Mouse (Mus musculus) hindbrain, embryonic 16.5 days (tissue): ENCODE results near the gene Ppp4r3a. TPM values are rescaled to one million over a fixed set of nuclear protein-coding genes. Genes with fewer than 3 reads are reported as not detected.
A peak's percentile ranks its signal among the peaks of the same experiment; 100 is the strongest.
"Not testable (repeated sequence)": the region's sequence is repeated elsewhere in the genome, so short reads cannot be mapped to it uniquely, and the experiment has no call there.

Experiments
- ATAC-seq: fragments of 200-750 bp; cut with Nextera tagmentation; 2 replicates; pipeline ENCODE4 v1.8.0; 2017; ENCODE audit warnings: moderate TSS enrichment, moderate library complexity
- H3K27ac ChIP-seq: fragments of 300-500 bp; sonication (generic); 2 replicates; pipeline ENCODE4 v1.5.1; 2014; ENCODE audit warnings: low read depth, mild to moderate bottlenecking, control low read depth, low read length, moderate library complexity
- H3K27me3 ChIP-seq: fragments of 300-500 bp; sonication (generic); replicated peaks from 2 replicates; pipeline ENCODE4 v1.6.1; 2014; ENCODE audit warnings: low read length; ENCODE audit not compliant: control insufficient read depth, insufficient read depth
- H3K36me3 ChIP-seq: fragments of 300-500 bp; sonication (generic); 2 replicates; pipeline ENCODE4 v1.6.1; 2014; ENCODE audit warnings: mild to moderate bottlenecking, low read length, moderate library complexity, mixed read lengths; ENCODE audit not compliant: control insufficient read depth, insufficient read depth
- H3K4me1 ChIP-seq: fragments of 300-500 bp; sonication (generic); 2 replicates; pipeline ENCODE4 v1.6.1; 2014; ENCODE audit warnings: low read depth, low read length; ENCODE audit not compliant: control insufficient read depth, insufficient read depth
- H3K4me2 ChIP-seq: fragments of 300-500 bp; sonication (generic); 2 replicates; pipeline ENCODE4 v1.6.1; 2014; ENCODE audit warnings: mild to moderate bottlenecking, low read length, control low read depth, moderate library complexity
- H3K4me3 ChIP-seq: fragments of 300-500 bp; sonication (generic); 2 replicates; pipeline ENCODE4 v1.5.1; 2014; ENCODE audit warnings: mild to moderate bottlenecking, low read length, control low read depth, moderate library complexity
- H3K9ac ChIP-seq: fragments of 300-500 bp; sonication (generic); 2 replicates; pipeline ENCODE4 v1.6.1; 2014; ENCODE audit warnings: low read depth, mild to moderate bottlenecking, control low read depth, low read length, moderate library complexity
- H3K9me3 ChIP-seq: fragments of 300-500 bp; sonication (generic); 2 replicates; pipeline ENCODE4 v1.6.1; 2014; ENCODE audit warnings: mild to moderate bottlenecking, low read length, moderate library complexity; ENCODE audit not compliant: control insufficient read depth
- WGBS: fragments of 180-500 bp; shearing (Covaris S2); extraction: QIAGEN DNeasy Blood & Tissue Kit; methylation state at CpG from one replicate; pipeline ENCODE4 v1.1.7; 2014; 5-methylcytosine and 5-hydroxymethylcytosine counted together
- polyA plus RNA-seq: library from polyadenylated mRNA; unstranded; fragments of >200 nt; fragmentation: Nextera tagmentation; extraction: Ambion mirVana; gene quantifications from 2 replicates; pipeline ENCODE4 v1.2.1, GENCODE M21; 2015

Gene Ppp4r3a
- polyA plus RNA-seq, 1 experiment from 2014 or later, result 18.9 TPM

DNA sequence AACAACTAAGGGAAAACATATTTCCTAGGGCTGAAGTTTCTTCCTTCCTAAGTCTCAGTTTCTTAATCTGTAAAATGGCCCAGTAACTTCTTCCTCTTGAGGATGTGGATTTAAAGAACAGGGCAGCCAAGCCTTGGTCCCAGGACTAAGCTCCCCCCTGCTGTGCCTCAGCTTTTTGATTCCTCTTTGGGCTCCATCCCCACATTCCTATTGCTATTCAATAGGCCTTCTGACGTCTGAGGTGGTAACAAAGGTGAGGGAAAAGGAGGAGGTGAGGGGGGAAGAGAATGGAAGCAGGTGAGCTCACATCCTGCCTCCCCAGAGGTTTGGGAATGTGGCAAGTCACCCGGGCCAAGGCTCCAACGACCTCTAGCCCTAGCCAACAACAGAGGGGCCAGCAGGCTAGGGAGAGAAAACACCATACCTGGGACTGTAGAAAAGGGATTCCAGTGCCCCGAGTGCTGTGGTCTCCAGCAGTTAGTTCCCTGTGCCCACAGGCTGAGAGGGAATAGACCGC, 67.0 kb downstream of the Ppp4r3a start:
- peaks cover 4% of the 10 kb centered on the region for H3K36me3 ChIP-seq
- 47% methylated on average over 5 of the region's 5 CpGs for WGBS
- no peak for ATAC-seq
- H3K27me3 ChIP-seq, result no peaks in the 10 kb centered on the region
- H3K27ac ChIP-seq, result no peak overlapping the region
- no peak overlapping the region for H3K9ac ChIP-seq
- H3K9me3 ChIP-seq, result no peaks in the 10 kb centered on the region
- peaks cover 33% of the 10 kb centered on the region for H3K4me1 ChIP-seq
- H3K4me2 ChIP-seq, result no peak overlapping the region
- H3K4me3 ChIP-seq, result no peak overlapping the region

DNA sequence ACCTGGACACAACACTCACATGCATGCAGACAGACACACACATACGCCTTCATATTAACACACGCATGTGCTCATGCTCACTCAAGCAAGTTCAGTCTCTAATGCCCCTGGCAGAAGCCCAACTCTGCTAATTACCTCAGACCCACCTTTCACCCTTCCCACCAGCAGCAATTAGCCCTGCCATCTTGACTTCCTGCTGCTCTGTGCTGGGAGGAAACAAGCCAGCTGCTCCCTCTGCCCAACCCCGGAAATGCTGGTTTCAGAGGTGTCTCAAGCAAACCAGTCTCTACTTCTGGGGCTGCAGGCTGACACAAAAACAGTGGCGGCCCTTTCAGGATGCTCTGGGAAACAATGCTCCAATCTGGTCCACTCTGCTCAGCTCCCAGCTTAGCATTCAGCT, 67.6 kb downstream of the Ppp4r3a start:
- 28% methylated on average over 4 of the region's 4 CpGs for WGBS
- ATAC-seq, result peak; percentile 14; the same call in 1 of the 2 replicates
- H3K27me3 ChIP-seq, result no peaks in the 10 kb centered on the region
- H3K9me3 ChIP-seq, result no peaks in the 10 kb centered on the region
- peaks cover 33% of the 10 kb centered on the region for H3K4me1 ChIP-seq
- no peak overlapping the region for H3K4me2 ChIP-seq
- no peak overlapping the region for H3K27ac ChIP-seq
- no peak overlapping the region for H3K4me3 ChIP-seq
- peaks cover 1% of the 10 kb centered on the region; the same call in 1 of the 2 replicates for H3K36me3 ChIP-seq
- H3K9ac ChIP-seq, result no peak overlapping the region

DNA sequence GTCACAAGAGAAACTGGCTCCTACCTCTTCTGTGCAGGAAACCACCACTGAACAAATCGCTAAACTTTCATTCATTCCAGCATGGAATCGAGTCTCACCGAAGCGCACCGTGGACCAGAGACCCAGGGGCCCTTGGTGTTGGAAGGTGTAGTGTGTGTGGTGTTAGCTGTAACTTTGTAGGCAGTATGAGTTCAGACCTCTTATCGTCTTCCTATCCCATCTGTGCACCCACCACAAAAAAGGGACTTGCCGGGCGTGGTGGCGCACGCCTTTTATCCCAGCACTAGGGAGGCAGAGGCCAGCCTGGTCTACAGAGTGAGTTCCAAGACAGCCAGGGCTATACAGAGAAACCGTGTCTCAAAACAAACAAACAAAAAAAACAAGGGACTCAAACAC, 68.3 kb downstream of the Ppp4r3a start:
- H3K4me1 ChIP-seq, result peaks cover 33% of the 10 kb centered on the region
- no peaks in the 10 kb centered on the region for H3K27me3 ChIP-seq
- no peak overlapping the region for H3K9ac ChIP-seq
- no peak overlapping the region for H3K4me2 ChIP-seq
- H3K36me3 ChIP-seq, result no peaks in the 10 kb centered on the region
- H3K9me3 ChIP-seq, result no peaks in the 10 kb centered on the region
- no peak for ATAC-seq
- no peak overlapping the region for H3K27ac ChIP-seq
- 85% methylated on average over 11 of the region's 11 CpGs for WGBS
- no peak overlapping the region for H3K4me3 ChIP-seq

DNA sequence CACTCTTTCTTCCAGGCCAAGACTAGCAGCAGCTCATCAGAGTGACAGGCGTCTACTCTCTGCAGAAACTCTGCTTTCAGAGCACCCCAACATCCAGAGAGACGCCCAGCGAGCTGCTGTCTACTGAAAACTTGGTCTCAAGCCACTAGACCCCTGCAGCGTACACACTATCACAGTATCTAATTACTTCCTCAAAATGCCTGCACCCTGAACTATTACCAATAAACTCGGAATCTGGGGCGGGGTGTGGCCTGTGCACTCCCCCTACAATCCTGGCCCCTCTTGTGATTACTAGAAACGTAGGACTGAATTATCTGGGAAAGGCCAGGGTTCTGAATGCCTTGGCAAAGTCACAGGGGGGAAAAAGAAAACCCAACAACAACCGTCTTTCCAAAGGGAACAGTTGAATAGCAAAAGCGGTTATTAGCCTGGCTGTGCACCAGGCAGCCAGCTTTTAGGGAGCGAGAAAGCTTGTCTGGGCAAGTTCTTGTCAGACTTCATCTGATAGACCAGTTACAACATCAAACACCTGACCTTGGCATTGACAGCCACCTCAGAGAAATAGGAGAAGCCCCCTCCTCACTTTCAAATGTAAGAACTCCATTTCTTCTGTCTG, 68.8 kb downstream of the Ppp4r3a start:
- Histone ChIP-seq H3K9me3 (no peaks in the 10 kb centered on the region), H3K4me1 (peaks cover 33% of the 10 kb centered on the region), H3K9ac (no peak overlapping the region), H3K4me2 (no peak overlapping the region), H3K27ac (no peak overlapping the region), H3K4me3 (no peak overlapping the region), H3K36me3 (no peaks in the 10 kb centered on the region), H3K27me3 (no peaks in the 10 kb centered on the region)
- 69% methylated on average over 10 of the region's 10 CpGs for WGBS
- no peak for ATAC-seq

DNA sequence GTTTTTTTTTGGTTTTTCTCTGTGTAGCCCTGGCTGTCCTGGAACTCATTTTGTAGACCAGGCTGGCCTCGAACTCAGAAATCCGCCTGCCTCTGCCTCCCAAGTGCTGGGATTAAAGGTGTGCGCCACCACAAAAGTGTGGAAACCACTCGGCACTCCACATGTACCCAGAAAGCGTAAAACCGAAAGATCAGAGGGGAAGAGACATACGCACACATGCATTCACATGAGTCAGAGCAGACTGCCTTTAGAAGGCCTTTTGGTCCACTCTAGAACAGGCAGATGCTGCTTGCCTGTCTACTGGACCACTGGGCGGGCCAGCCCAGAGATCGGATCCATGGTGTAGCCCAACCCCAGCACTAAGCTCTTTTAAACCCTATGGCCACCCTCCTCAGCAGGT, 69.8 kb downstream of the Ppp4r3a start:
- H3K27ac ChIP-seq, H3K4me2 ChIP-seq, H3K36me3 ChIP-seq, H3K9ac ChIP-seq, H3K9me3 ChIP-seq, ATAC-seq, H3K4me3 ChIP-seq, H3K27me3 ChIP-seq: not testable (repeated sequence)
- peaks cover 31% of the 10 kb centered on the region for H3K4me1 ChIP-seq
- 92% methylated on average over 9 of the region's 9 CpGs for WGBS

DNA sequence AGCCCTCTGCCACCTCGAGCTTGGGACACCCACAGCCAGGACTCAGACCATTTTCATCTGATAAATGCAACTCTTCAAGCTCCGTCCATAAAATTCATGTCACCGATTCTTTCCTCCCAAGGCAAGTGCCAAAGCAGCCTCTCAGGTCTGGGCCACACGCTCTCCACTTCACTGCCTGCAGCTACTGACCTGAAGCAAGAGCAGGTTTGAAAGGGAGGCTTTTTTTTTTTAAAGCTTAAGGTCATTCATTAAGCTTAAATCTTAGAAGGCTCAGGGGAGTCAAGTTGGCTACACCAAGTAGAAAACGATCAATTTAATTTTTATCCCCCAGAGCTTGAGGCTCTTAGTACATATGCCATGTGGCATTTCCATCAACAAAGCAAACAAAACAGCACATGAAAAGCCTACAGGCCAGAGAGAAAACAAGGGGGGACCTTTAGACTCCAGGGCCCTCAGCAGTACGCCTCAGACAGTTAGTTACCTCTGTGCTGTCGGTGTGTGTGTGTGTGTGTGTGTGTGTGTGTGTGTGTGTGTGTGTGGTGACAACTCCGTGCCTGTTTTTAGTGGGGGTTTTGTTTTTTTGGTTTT, 70.3 kb downstream of the Ppp4r3a start:
- 55% methylated on average over 8 of the region's 8 CpGs for WGBS
- H3K4me1 ChIP-seq, result peaks cover 30% of the 10 kb centered on the region
- no peaks in the 10 kb centered on the region for H3K27me3 ChIP-seq
- no peaks in the 10 kb centered on the region for H3K9me3 ChIP-seq
- H3K27ac ChIP-seq, result no peak overlapping the region; the same call in 1 of the 2 replicates
- H3K36me3 ChIP-seq, result no peaks in the 10 kb centered on the region
- H3K9ac ChIP-seq, result no peak overlapping the region
- H3K4me2 ChIP-seq, result no peak overlapping the region
- H3K4me3 ChIP-seq, result no peak overlapping the region
- ATAC-seq, result no peak

DNA sequence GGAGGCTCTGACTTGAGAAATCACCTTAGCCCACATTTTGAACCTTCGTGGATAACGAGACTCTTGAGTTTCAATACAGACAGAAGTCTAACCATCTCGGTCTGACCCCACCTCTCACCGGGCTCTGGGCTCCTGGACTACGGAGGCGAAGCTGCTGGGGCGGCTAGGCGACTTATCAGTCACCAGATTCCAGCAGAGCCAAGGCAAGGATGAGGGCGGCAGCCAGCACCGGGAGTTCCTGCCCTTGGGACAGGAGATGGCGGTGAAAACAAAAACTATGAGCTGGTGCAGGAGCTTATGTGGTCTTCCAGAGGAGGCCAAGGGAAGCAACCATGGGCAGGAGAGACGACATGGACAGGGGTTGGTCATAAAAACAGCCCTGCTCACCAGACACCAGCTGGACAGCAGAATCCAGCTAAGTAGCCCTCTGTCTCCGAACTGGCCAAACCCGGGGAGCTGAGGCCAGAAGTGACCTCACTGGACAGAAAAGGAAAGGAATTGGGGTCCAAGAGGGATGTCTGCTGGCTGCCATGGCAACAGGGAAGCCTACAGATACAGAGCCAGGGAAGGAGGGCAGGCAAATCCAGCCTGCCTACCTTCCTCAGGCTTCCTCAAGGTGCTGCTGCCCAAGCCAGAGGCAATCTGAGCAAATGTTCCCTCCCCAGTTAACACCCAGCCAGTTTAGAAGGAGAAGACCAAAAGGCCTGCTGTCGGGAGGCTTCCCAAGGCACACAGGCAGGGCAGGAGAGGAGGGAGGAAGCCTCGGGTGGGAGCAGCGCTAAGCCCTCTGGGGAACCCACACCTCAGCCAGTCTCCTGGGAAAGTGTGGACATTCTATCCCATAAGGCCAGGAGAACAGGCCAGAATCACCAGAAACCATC, 71.1 kb downstream of the Ppp4r3a start:
- H3K27ac ChIP-seq, result no peak overlapping the region; the same call in 1 of the 2 replicates
- H3K4me2 ChIP-seq, result no peak overlapping the region
- peaks cover 32% of the 10 kb centered on the region for H3K4me1 ChIP-seq
- no peaks in the 10 kb centered on the region for H3K27me3 ChIP-seq
- H3K9ac ChIP-seq, result no peak overlapping the region; the same call in 1 of the 2 replicates
- no peaks in the 10 kb centered on the region for H3K36me3 ChIP-seq
- no peak for ATAC-seq
- no peak overlapping the region for H3K4me3 ChIP-seq
- 40% methylated on average over 17 of the region's 17 CpGs for WGBS
- no peaks in the 10 kb centered on the region for H3K9me3 ChIP-seq

DNA sequence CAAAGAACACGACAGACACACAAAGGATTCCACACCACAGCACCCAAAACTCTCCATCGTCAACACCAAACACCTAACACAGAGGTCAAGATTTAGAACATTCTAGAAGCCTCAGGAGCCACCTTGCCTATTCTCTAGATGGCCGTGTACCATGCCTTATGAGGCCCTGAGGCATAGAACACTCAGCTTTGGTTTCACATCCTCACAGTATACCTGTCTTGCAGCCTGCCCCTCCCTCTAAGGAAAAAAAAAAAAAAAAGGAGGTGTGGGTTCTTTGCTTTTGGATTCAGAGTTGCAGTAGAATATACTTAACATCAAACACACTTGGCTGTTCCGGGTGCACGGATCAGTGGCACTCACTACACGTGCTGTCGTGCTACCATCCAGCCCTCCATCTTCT, 72.5 kb downstream of the Ppp4r3a start:
- WGBS, result 94% methylated on average over 7 of the region's 7 CpGs
- no peak for ATAC-seq
- H3K4me2 ChIP-seq, result no peak overlapping the region
- no peak overlapping the region for H3K9ac ChIP-seq
- no peak overlapping the region for H3K4me3 ChIP-seq
- H3K36me3 ChIP-seq, result no peaks in the 10 kb centered on the region
- no peaks in the 10 kb centered on the region for H3K9me3 ChIP-seq
- H3K27ac ChIP-seq, result no peak overlapping the region
- no peaks in the 10 kb centered on the region for H3K27me3 ChIP-seq
- H3K4me1 ChIP-seq, result peaks cover 24% of the 10 kb centered on the region
